Comparison of ENCODE assay signal across 9 mouse cellular contexts in genomic region chr11:57696807-57697251, GRCm38 (mm10). TPM values are rescaled to one million over a fixed set of nuclear protein-coding genes. Genes with fewer than 3 reads are reported as not detected.
A peak's percentile ranks its signal among the peaks of the same experiment; 100 is the strongest.
DNase-seq lines count a peak whose midpoint lies in the region; ATAC-seq and TF ChIP-seq lines count a peak whose summit lies in the region.
"Had no signal": no experiment of that assay in that cellular context is flagged by ENCODE, and none has a peak within 500 bp of the region (broad histone marks: within the 10 kb centered on the region; RNA-seq: fewer than 3 reads in every experiment).

No protein-coding gene starts in this region.

- DNase-seq in heart, adult 11 months: peak; percentile 98
- no peak for DNase-seq in heart, embryonic 10.5 days (ENCODE audit: low spot score)
- peak; percentile 60 to 77 for DNase-seq in heart, adult 2 months
- peak; percentile 78 for DNase-seq in kidney, postnatal 0 days (ENCODE audit: low spot score)
- DNase-seq in right cerebral cortex, postnatal 4 days: no peak
- no peak for DNase-seq in layer of hippocampus, adult 9-11 months
- DNase-seq in thymus, postnatal 10 days (ENCODE audit: low spot score in 2 of 2): no peak

- H3K27ac ChIP-seq in heart, embryonic 10.5 days: no peak overlapping the region
- H3K27ac ChIP-seq in heart, adult 2 months: peak overlapping the region; percentile 73
- H3K27ac ChIP-seq in kidney, postnatal 0 days: peak overlapping the region; percentile 38; the same call in 1 of the 2 replicates
- peak overlapping the region; percentile 77 for H3K27ac ChIP-seq in midbrain, embryonic 16.5 days (ENCODE audit: low read length)
- H3K27ac ChIP-seq: liver, embryonic 15.5 days had no signal

- peaks cover 29% of the 10 kb centered on the region for H3K4me1 ChIP-seq in heart, embryonic 10.5 days
- H3K4me1 ChIP-seq in heart, adult 2 months (ENCODE audit: control insufficient read depth, insufficient read depth, low read length): peaks cover 7% of the 10 kb centered on the region
- H3K4me1 ChIP-seq in kidney, postnatal 0 days (replicated peaks; ENCODE audit: insufficient read depth, low read length): 0 out of 2 replicates have a peak, but pooled peaks cover 14% of the 10 kb centered on the region
- H3K4me1 ChIP-seq in midbrain, embryonic 16.5 days (ENCODE audit: control insufficient read depth, insufficient read depth, low read length): peaks cover 27% of the 10 kb centered on the region

- no peak overlapping the region for H3K4me2 ChIP-seq in kidney, postnatal 0 days (ENCODE audit: low read length)
- peak overlapping the region; percentile 41 for H3K4me2 ChIP-seq in midbrain, embryonic 16.5 days (ENCODE audit: low read length)
- H3K4me2 ChIP-seq: liver, embryonic 15.5 days had no signal

- 0 out of 2 replicates have a peak, but pooled peaks cover 4% of the 10 kb centered on the region for H3K27me3 ChIP-seq in heart, embryonic 10.5 days (ENCODE audit: insufficient read depth, poor library complexity, severe bottlenecking)
- no peaks in the 10 kb centered on the region for H3K27me3 ChIP-seq in heart, adult 2 months (ENCODE audit: control insufficient read depth, insufficient read depth, low read length)
- H3K27me3 ChIP-seq in kidney, postnatal 0 days (ENCODE audit: insufficient read depth, low read length): no peaks in the 10 kb centered on the region
- no peaks in the 10 kb centered on the region for H3K27me3 ChIP-seq in midbrain, embryonic 16.5 days (ENCODE audit: control insufficient read depth, insufficient read depth, low read depth, low read length)
- H3K27me3 ChIP-seq: liver, embryonic 15.5 days had no signal

- 73% methylated on average over 5 of the region's 5 CpGs for WGBS in heart, embryonic 10.5 days
- 31% methylated on average over 5 of the region's 5 CpGs for WGBS in heart, adult 2 months
- WGBS in kidney, postnatal 0 days: 26% methylated on average over 5 of the region's 5 CpGs
- 8% methylated on average over 5 of the region's 5 CpGs for WGBS in midbrain, embryonic 16.5 days

- H3K4me3 ChIP-seq in heart, embryonic 10.5 days: no peak overlapping the region
- H3K4me3 ChIP-seq in heart, adult 2 months: peak overlapping the region; percentile 34
- no peak overlapping the region for H3K4me3 ChIP-seq in kidney, postnatal 0 days (replicated peaks; ENCODE audit: low read depth, low read length)
- H3K4me3 ChIP-seq in midbrain, embryonic 16.5 days (ENCODE audit: low read depth, low read length): no peak overlapping the region
- H3K4me3 ChIP-seq: liver, embryonic 15.5 days had no signal

- no peak overlapping the region for H3K9ac ChIP-seq in heart, adult 2 months (ENCODE audit: low read depth, low read length)
- no peak overlapping the region for H3K9ac ChIP-seq in kidney, postnatal 0 days (ENCODE audit: low read depth, low read length)
- H3K9ac ChIP-seq in midbrain, embryonic 16.5 days (ENCODE audit: low read depth, low read length): no peak overlapping the region
- H3K9ac ChIP-seq: liver, embryonic 15.5 days had no signal

- H3K36me3 ChIP-seq in heart, embryonic 10.5 days: no peaks in the 10 kb centered on the region; the same call in 1 of the 2 replicates
- H3K36me3 ChIP-seq in heart, adult 2 months (ENCODE audit: control insufficient read depth, insufficient read depth, low read length): no peaks in the 10 kb centered on the region
- no peaks in the 10 kb centered on the region for H3K36me3 ChIP-seq in kidney, postnatal 0 days (ENCODE audit: insufficient read depth, low read length)
- H3K36me3 ChIP-seq in midbrain, embryonic 16.5 days (ENCODE audit: control insufficient read depth, insufficient read depth, low read length): no peaks in the 10 kb centered on the region

- no peaks in the 10 kb centered on the region for H3K9me3 ChIP-seq in heart, embryonic 10.5 days
- H3K9me3 ChIP-seq in kidney, postnatal 0 days (replicated peaks; ENCODE audit: low read length): no peaks in the 10 kb centered on the region
- no peaks in the 10 kb centered on the region for H3K9me3 ChIP-seq in midbrain, embryonic 16.5 days (replicated peaks; ENCODE audit: control insufficient read depth, low read length, poor library complexity, severe bottlenecking)
- H3K9me3 ChIP-seq: liver, embryonic 15.5 days had no signal

- TF ChIP-seq POLR2A in heart, adult 2 months (IDR thresholded peaks at IDR 0.05; ENCODE audit: insufficient read depth, low read depth, low read length): no peak

- ATAC-seq in kidney, postnatal 0 days (replicated peaks; ENCODE audit: low FRiP score, low read depth): 0 out of 2 replicates have a peak, but pooled peaks have one; percentile 17
- ATAC-seq in midbrain, embryonic 16.5 days: peak; percentile 43

- peak; percentile 68; the same call in 1 of the 2 replicates for TF ChIP-seq EP300 in heart, adult 2 months (IDR thresholded peaks at IDR 0.05; ENCODE audit: insufficient read depth, low read depth, low read length)

- no peaks in the 10 kb centered on the region for H3K79me2 ChIP-seq in heart, adult 2 months (replicated peaks; ENCODE audit: control insufficient read depth, insufficient read depth, low read length)

- intact Hi-C loops in heart, adult 2 months (cut with DNase I): loop anchor here (2.0 kb wide), 2 partner anchors 22 to 52 kb away; partner anchors contain the start of gene Galnt10

- TF ChIP-seq CTCF in heart, adult 2 months (IDR thresholded peaks at IDR 0.05): no peak
- TF ChIP-seq CTCF in kidney, postnatal 0 days (IDR thresholded peaks at IDR 0.05; ENCODE audit: low read depth): no peak

RNA-seq across cellular contexts. Expression of gene Galnt10, which starts 51.6 kb away (rescaled TPM):
- polyA plus RNA-seq in heart, embryonic 10.5 days (2016; fragmentation: Nextera tagmentation; extraction: Ambion mirVana): 16.6 and 20.7 TPM in 2 replicates
- 1 to 10 TPM; 5.6 to 8.7 TPM for total RNA-seq in heart, adult 2 months (2021)
- polyA plus RNA-seq in heart, adult 2 months (2012; rRNA removed): 5.2 and 5.5 TPM in 2 replicates
- polyA plus RNA-seq in kidney, postnatal 0 days (2015; fragmentation: Nextera tagmentation; extraction: Ambion mirVana): 18.4 and 19.2 TPM in 2 replicates
- polyA plus RNA-seq in midbrain, embryonic 16.5 days (2015; fragmentation: Nextera tagmentation; extraction: Ambion mirVana): 14.7 and 14.8 TPM in 2 replicates

Comparison
In these comparisons a context has a peak if more than half of its experiments do, and no peak if none do; other contexts are left out.
1. DNase-seq: peak in heart, adult 11 months (single experiment), heart, adult 2 months (2 of 2) and kidney, postnatal 0 days (single experiment); none in heart, embryonic 10.5 days (single experiment), right cerebral cortex, postnatal 4 days (single experiment), layer of hippocampus, adult 9-11 months (single experiment) and thymus, postnatal 10 days (0 of 2).